In the genomic region with DNA sequence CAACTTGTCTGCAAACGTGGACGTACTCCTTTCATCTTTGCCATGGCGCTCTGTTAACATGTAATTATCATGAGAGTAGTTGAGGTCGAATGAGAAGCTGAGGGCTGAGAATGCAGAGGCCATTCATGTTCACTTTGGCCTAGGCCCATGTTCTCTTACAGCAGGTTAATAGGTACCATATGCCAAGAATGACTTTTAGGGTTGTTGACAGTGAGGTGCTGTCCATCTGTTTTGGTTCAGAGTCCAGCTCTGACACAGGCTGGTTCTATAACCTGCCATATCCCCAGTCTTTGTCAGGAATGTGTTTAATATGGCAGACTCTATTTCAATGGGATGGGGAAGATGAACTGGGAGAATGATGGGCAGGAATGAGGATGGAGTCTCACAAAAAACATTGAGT, we compare ENCODE assay signal across 29 mouse cellular contexts.
"Had no signal": no experiment of that assay in that cellular context is flagged by ENCODE, and none has a peak within 500 bp of the region (broad histone marks: within the 10 kb centered on the region; RNA-seq: fewer than 3 reads in every experiment).

No protein-coding gene starts in this region.

- DNase-seq: left cerebral cortex, postnatal 4 days; liver; liver, embryonic 13.5 days; liver, postnatal 0 days; lung, adult 18-20 months; lung, adult 2 months; lung, embryonic 14.5 days; lung, postnatal 10 days; lung, postnatal 14 days; lung, postnatal 36 days; lung, postnatal 4 days; midbrain, embryonic 14.5 days had no signal

- H3K27ac ChIP-seq: limb, embryonic 10.5 days; limb, embryonic 12.5 days; limb, embryonic 13.5 days; limb, embryonic 15.5 days; liver, embryonic 12.5 days; liver, embryonic 13.5 days; liver, embryonic 14.5 days; liver, embryonic 15.5 days; lung, embryonic 15.5 days; macrophage; midbrain, embryonic 10.5 days; midbrain, embryonic 12.5 days; midbrain, embryonic 13.5 days; midbrain, embryonic 15.5 days; neural tube, embryonic 12.5 days; neural tube, embryonic 13.5 days had no signal

- H3K4me3 ChIP-seq: limb, embryonic 10.5 days; limb, embryonic 12.5 days; limb, embryonic 13.5 days; limb, embryonic 15.5 days; liver, embryonic 12.5 days; liver, embryonic 13.5 days; liver, embryonic 15.5 days; lung, embryonic 15.5 days; megakaryocyte, embryonic 14.5 days; midbrain, embryonic 10.5 days; midbrain, embryonic 12.5 days; midbrain, embryonic 13.5 days; midbrain, embryonic 15.5 days; myocyte; neural tube, embryonic 12.5 days; neural tube, embryonic 13.5 days had no signal
